Mouse (Mus musculus) intestine, embryonic 16.5 days (tissue): ENCODE measurements at regions not wholly inside any gene's neighbourhood (a gene's known extent, or its start where the extent isn't known, plus 50 kb on each side); places are given as distances from the start of the nearest gene placed in this dataset.

ENCODE experiments used
- ATAC-seq: fragments of 200-750 bp; cut with Nextera tagmentation; 2 replicates; pipeline ENCODE4 v1.8.0; 2017; ENCODE audit warnings: moderate TSS enrichment, moderate library complexity
- H3K27ac ChIP-seq: fragments of 300-500 bp; sonication (generic); 2 replicates; pipeline ENCODE4 v1.5.1; 2014; ENCODE audit warnings: mild to moderate bottlenecking, low read length
- H3K27me3 ChIP-seq: fragments of 300-500 bp; sonication (generic); replicated peaks from 2 replicates; pipeline ENCODE4 v1.6.1; 2014; ENCODE audit warnings: low read length, control low read depth, mixed read lengths; ENCODE audit not compliant: control insufficient read depth, insufficient read depth
- H3K36me3 ChIP-seq: fragments of 300-500 bp; sonication (generic); 2 replicates; pipeline ENCODE4 v1.6.1; 2014; ENCODE audit warnings: low read length, control low read depth; ENCODE audit not compliant: control insufficient read depth, insufficient read depth
- H3K4me1 ChIP-seq: fragments of 300-500 bp; sonication (generic); 2 replicates; pipeline ENCODE4 v1.6.1; 2014; ENCODE audit warnings: low read length, control low read depth, mixed read lengths; ENCODE audit not compliant: control insufficient read depth, insufficient read depth
- H3K4me2 ChIP-seq: fragments of 300-500 bp; sonication (generic); 2 replicates; pipeline ENCODE4 v1.6.1; 2014; ENCODE audit warnings: low read depth, low read length, control low read depth
- H3K4me3 ChIP-seq: fragments of 300-500 bp; sonication (generic); 2 replicates; pipeline ENCODE4 v1.5.1; 2014; ENCODE audit warnings: mild to moderate bottlenecking, low read length
- H3K9ac ChIP-seq: fragments of 300-500 bp; sonication (generic); 2 replicates; pipeline ENCODE4 v1.6.1; 2014; ENCODE audit warnings: low read depth, low read length
- H3K9me3 ChIP-seq: fragments of 300-500 bp; sonication (generic); 2 replicates; pipeline ENCODE4 v1.6.1; 2016; ENCODE audit warnings: low read length, control low read depth; ENCODE audit not compliant: control insufficient read depth
- WGBS: fragments of 180-500 bp; shearing (Covaris S2); extraction: QIAGEN DNeasy Blood & Tissue Kit; methylation state at CpG from one replicate; pipeline ENCODE4 v1.1.7; 2014; 5-methylcytosine and 5-hydroxymethylcytosine counted together

- H3K36me3 ChIP-seq, result no peaks in the 10 kb centered on the region
- WGBS, result 62% methylated on average over 17 of the region's 17 CpGs
- H3K27me3 ChIP-seq, result no peaks in the 10 kb centered on the region; the same call in 1 of the 2 replicates
- H3K27ac ChIP-seq, result no peak overlapping the region
- H3K4me3 ChIP-seq, result no peak overlapping the region
- no peak for ATAC-seq
- no peak overlapping the region for H3K9ac ChIP-seq
- H3K4me1 ChIP-seq, result no peaks in the 10 kb centered on the region; the same call in 1 of the 2 replicates
- no peak overlapping the region for H3K4me2 ChIP-seq
- no peaks in the 10 kb centered on the region for H3K9me3 ChIP-seq
Observed at GRCm38 (mm10) chr6:52085932-52086643, 72.0 kb downstream of the Hoxa1 start.

- Histone ChIP-seq H3K4me1 (no peaks in the 10 kb centered on the region), H3K4me3 (no peak overlapping the region), H3K27ac (no peak overlapping the region), H3K27me3 (no peaks in the 10 kb centered on the region; the same call in 1 of the 2 replicates), H3K4me2 (no peak overlapping the region), H3K36me3 (no peaks in the 10 kb centered on the region), H3K9me3 (no peaks in the 10 kb centered on the region), H3K9ac (no peak overlapping the region)
- WGBS, result 92% methylated on average over 2 of the region's 2 CpGs
- no peak for ATAC-seq
Observed at GRCm38 (mm10) chr6:52084622-52085021, 72.3 kb upstream of the Skap2 start.

DNA sequence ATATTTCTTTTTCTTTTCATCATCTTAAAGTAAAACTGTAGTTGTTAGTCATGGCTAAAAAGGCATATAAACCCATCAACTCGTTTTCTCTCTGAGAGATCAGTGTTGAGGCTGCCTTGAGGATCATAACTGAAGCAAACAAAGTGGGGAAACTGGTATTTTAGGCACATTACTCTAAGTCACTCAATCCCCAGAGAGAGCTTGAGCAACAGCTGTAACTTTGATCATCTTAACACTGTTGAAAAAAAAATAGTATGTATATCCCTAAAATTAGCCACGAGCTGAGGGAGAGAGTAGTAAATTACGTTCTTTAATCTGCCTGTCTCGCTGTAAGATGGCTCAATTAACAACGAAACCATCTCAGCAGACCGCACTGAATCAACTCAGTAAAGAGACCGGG lies 67.2 kb upstream of the Skap2 start:
- Histone ChIP-seq H3K27ac (no peak overlapping the region), H3K27me3 (no peaks in the 10 kb centered on the region; the same call in 1 of the 2 replicates), H3K4me1 (peaks cover 3% of the 10 kb centered on the region; the same call in 1 of the 2 replicates), H3K9ac (no peak overlapping the region), H3K36me3 (no peaks in the 10 kb centered on the region), H3K4me2 (no peak overlapping the region), H3K4me3 (no peak overlapping the region), H3K9me3 (no peaks in the 10 kb centered on the region)
- 23% methylated on average over 7 of the region's 7 CpGs for WGBS
- ATAC-seq, result no peak

GRCm38 (mm10) chr6:52078530-52079340 lies 66.4 kb upstream of the Skap2 start:
- 41% methylated on average over 12 of the region's 12 CpGs for WGBS
- no peak overlapping the region for H3K9ac ChIP-seq
- no peak overlapping the region for H3K27ac ChIP-seq
- no peak overlapping the region for H3K4me3 ChIP-seq
- ATAC-seq, result no peak
- H3K4me1 ChIP-seq, result peaks cover 3% of the 10 kb centered on the region; the same call in 1 of the 2 replicates
- no peaks in the 10 kb centered on the region for H3K36me3 ChIP-seq
- no peaks in the 10 kb centered on the region for H3K27me3 ChIP-seq
- no peak overlapping the region for H3K4me2 ChIP-seq
- H3K9me3 ChIP-seq, result no peaks in the 10 kb centered on the region

- WGBS, result 49% methylated on average over 15 of the region's 15 CpGs
- H3K27me3 ChIP-seq, result no peaks in the 10 kb centered on the region
- no peak overlapping the region for H3K27ac ChIP-seq
- no peak overlapping the region for H3K9ac ChIP-seq
- no peak overlapping the region for H3K4me3 ChIP-seq
- no peaks in the 10 kb centered on the region for H3K9me3 ChIP-seq
- H3K4me1 ChIP-seq, result peaks cover 3% of the 10 kb centered on the region; the same call in 1 of the 2 replicates
- H3K4me2 ChIP-seq, result no peak overlapping the region
- H3K36me3 ChIP-seq, result no peaks in the 10 kb centered on the region
- no peak for ATAC-seq
Observed at GRCm38 (mm10) chr6:52076179-52076932, 64.0 kb upstream of the Skap2 start.

DNA sequence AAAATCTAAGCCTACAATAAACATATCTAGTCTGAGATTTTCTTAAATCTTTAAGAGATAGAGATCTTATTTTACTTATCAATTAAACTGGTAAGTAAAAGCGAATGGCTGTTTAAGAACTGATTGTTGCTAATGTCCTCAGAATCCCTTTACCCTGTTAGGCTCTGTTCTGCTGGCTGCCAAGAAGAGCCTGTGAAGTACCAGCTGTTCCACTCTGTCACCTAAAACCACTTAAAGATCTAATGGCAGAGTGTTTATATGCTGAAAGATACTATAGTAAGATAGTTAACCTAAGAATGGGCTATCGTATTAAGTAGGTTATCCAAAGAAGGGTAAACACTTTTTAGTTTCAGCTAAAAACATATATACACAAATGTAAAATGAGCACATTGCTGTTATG lies 62.6 kb upstream of the Skap2 start:
- no peaks in the 10 kb centered on the region for H3K9me3 ChIP-seq
- peaks cover 3% of the 10 kb centered on the region; the same call in 1 of the 2 replicates for H3K4me1 ChIP-seq
- no peak overlapping the region for H3K4me3 ChIP-seq
- H3K36me3 ChIP-seq, result no peaks in the 10 kb centered on the region
- H3K4me2 ChIP-seq, result no peak overlapping the region
- no peaks in the 10 kb centered on the region for H3K27me3 ChIP-seq
- no peak overlapping the region for H3K27ac ChIP-seq
- no peak for ATAC-seq
- 72% methylated on average over 2 of the region's 2 CpGs for WGBS
- no peak overlapping the region for H3K9ac ChIP-seq

GRCm38 (mm10) chr6:52067151-52067550 lies 54.8 kb upstream of the Skap2 start:
- H3K9me3 ChIP-seq, result no peaks in the 10 kb centered on the region
- H3K9ac ChIP-seq, result no peak overlapping the region
- no peak overlapping the region for H3K4me3 ChIP-seq
- no peaks in the 10 kb centered on the region for H3K36me3 ChIP-seq
- no peaks in the 10 kb centered on the region for H3K4me1 ChIP-seq
- no peak overlapping the region for H3K4me2 ChIP-seq
- ATAC-seq, result no peak
- 49% methylated on average over 9 of the region's 9 CpGs for WGBS
- H3K27me3 ChIP-seq, result no peaks in the 10 kb centered on the region
- H3K27ac ChIP-seq, result no peak overlapping the region

- Histone ChIP-seq H3K27ac (no peak overlapping the region), H3K36me3 (no peaks in the 10 kb centered on the region), H3K4me1 (no peaks in the 10 kb centered on the region), H3K4me3 (no peak overlapping the region), H3K4me2 (no peak overlapping the region), H3K9me3 (no peaks in the 10 kb centered on the region), H3K9ac (no peak overlapping the region), H3K27me3 (no peaks in the 10 kb centered on the region)
- WGBS, result 87% methylated on average over 10 of the region's 10 CpGs
- no peak for ATAC-seq
Observed at GRCm38 (mm10) chr6:52065652-52066051, 53.3 kb upstream of the Skap2 start.
